Comparison of ENCODE assay signal across 9 mouse cellular contexts in the genomic region with DNA sequence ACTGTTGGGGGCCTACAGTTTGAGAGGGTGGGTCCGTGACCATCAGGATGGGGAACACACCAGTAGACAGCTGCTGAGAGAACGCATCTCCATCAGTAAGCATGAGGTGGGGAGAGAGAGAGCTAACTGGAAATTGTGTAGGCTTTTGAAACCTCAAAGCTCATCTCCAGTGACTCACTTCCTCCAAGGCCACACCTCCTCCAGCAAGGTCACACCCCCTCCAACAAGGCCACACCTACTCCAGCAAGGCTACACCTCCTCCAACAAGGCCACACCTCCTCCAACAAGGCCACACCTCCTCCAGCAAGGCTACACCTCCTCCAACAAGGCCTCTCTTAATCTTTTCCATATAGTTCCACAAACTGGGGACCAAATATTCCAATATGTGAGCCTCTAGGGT. TPM values are rescaled to one million over a fixed set of nuclear protein-coding genes. Genes with fewer than 3 reads are reported as not detected.
DNase-seq lines count a peak whose midpoint lies in the region; ATAC-seq lines count a peak whose summit lies in the region.
"Had no signal": no experiment of that assay in that cellular context is flagged by ENCODE, and none has a peak within 500 bp of the region (broad histone marks: within the 10 kb centered on the region; RNA-seq: fewer than 3 reads in every experiment).

No protein-coding gene starts in this region.

- peak; percentile 75 for DNase-seq in 3134 (ENCODE audit: extremely low read depth, insufficient read length, low spot score)
- peak; percentile 53 to 71 for DNase-seq in B cell, adult 2 months
- peak; percentile 72 for DNase-seq in adrenal gland, adult 8-10 months
- DNase-seq in liver, embryonic 13.5 days, result peak; percentile 81
- no peak for DNase-seq in left cerebral cortex, postnatal 10 days (ENCODE audit: extremely low spot score in 1 of 2, low spot score in 2 of 2)
- DNase-seq in heart, adult 8-10 months (ENCODE audit: low spot score), result no peak
- DNase-seq in forebrain, embryonic 10.5 days (ENCODE audit: extremely low spot score, low spot score), result no peak

- H3K4me3 ChIP-seq in liver, embryonic 13.5 days (replicated peaks), result no peak overlapping the region
- H3K4me3 ChIP-seq in forebrain, embryonic 10.5 days, result no peak overlapping the region
- H3K4me3 ChIP-seq: heart, embryonic 13.5 days; lung, embryonic 15.5 days had no signal

- intact Hi-C loops in left cerebral cortex, postnatal 10 days (cut with DNase I), result no loop called here

- H3K4me2 ChIP-seq in liver, embryonic 13.5 days, result no peak overlapping the region
- H3K4me2 ChIP-seq: heart, embryonic 13.5 days; lung, embryonic 15.5 days had no signal

- H3K9me3 ChIP-seq in liver, embryonic 13.5 days (replicated peaks), result no peaks in the 10 kb centered on the region
- no peaks in the 10 kb centered on the region; the same call in 1 of the 2 replicates for H3K9me3 ChIP-seq in forebrain, embryonic 10.5 days
- H3K9me3 ChIP-seq: heart, embryonic 13.5 days; lung, embryonic 15.5 days had no signal

- peak; percentile 29 for ATAC-seq in liver, embryonic 13.5 days (ENCODE audit: low read depth)

- 66% methylated on average over 2 of the region's 2 CpGs for WGBS in liver, embryonic 13.5 days (ENCODE audit: insufficient replicate concordance)
- WGBS in forebrain, embryonic 10.5 days, result 93% methylated on average over 2 of the region's 2 CpGs

- H3K27ac ChIP-seq in liver, embryonic 13.5 days, result peak overlapping the region; percentile 59; the same call in 1 of the 2 replicates
- H3K27ac ChIP-seq in forebrain, embryonic 10.5 days, result no peak overlapping the region
- H3K27ac ChIP-seq: heart, embryonic 13.5 days; lung, embryonic 15.5 days had no signal

- peaks cover 98% of the 10 kb centered on the region for H3K36me3 ChIP-seq in liver, embryonic 13.5 days
- peaks cover 97% of the 10 kb centered on the region for H3K36me3 ChIP-seq in forebrain, embryonic 10.5 days (replicated peaks)

- H3K4me1 ChIP-seq in liver, embryonic 13.5 days (replicated peaks), result peaks cover 44% of the 10 kb centered on the region
- H3K4me1 ChIP-seq in forebrain, embryonic 10.5 days, result 0 out of 2 replicates have a peak, but pooled peaks cover 8% of the 10 kb centered on the region
- H3K4me1 ChIP-seq: lung, embryonic 15.5 days had no signal

- H3K27me3 ChIP-seq in liver, embryonic 13.5 days, result no peaks in the 10 kb centered on the region
- no peaks in the 10 kb centered on the region for H3K27me3 ChIP-seq in forebrain, embryonic 10.5 days (ENCODE audit: poor library complexity, severe bottlenecking)
- H3K27me3 ChIP-seq: heart, embryonic 13.5 days; lung, embryonic 15.5 days had no signal

- no peak overlapping the region for H3K9ac ChIP-seq in liver, embryonic 13.5 days
- H3K9ac ChIP-seq: heart, embryonic 13.5 days; lung, embryonic 15.5 days had no signal

RNA-seq across cellular contexts. Expression of gene Rbm19, which starts 13.9 kb away (rescaled TPM):
- 10 to 100 TPM; 25.8 to 27.7 (median 27.3) TPM for total RNA-seq in adrenal gland, adult 8-10 months (2022)
- 18.4 and 19.4 TPM in 2 replicates for polyA plus RNA-seq in liver, embryonic 13.5 days (2015; fragmentation: Nextera tagmentation; extraction: Ambion mirVana)
- total RNA-seq in left cerebral cortex, postnatal 10 days (2021), result 10 to 100 TPM; 23.8 to 24.6 TPM
- 10 to 100 TPM; 18.9 to 25.9 (median 21.1) TPM for total RNA-seq in heart, adult 8-10 months (2022)
- polyA plus RNA-seq in forebrain, embryonic 10.5 days (2016; fragmentation: Nextera tagmentation; extraction: Ambion mirVana), result 36.2 and 38.4 TPM in 2 replicates

Comparison
In these comparisons a context has a peak if more than half of its experiments do, and no peak if none do; other contexts are left out.
1. DNase-seq: peak in 3134 (single experiment), B cell, adult 2 months (2 of 2), adrenal gland, adult 8-10 months (single experiment) and liver, embryonic 13.5 days (single experiment); none in left cerebral cortex, postnatal 10 days (0 of 2), heart, adult 8-10 months (single experiment) and forebrain, embryonic 10.5 days (single experiment).